15 mouse cellular contexts compared by ENCODE assay signal in the genomic region with DNA sequence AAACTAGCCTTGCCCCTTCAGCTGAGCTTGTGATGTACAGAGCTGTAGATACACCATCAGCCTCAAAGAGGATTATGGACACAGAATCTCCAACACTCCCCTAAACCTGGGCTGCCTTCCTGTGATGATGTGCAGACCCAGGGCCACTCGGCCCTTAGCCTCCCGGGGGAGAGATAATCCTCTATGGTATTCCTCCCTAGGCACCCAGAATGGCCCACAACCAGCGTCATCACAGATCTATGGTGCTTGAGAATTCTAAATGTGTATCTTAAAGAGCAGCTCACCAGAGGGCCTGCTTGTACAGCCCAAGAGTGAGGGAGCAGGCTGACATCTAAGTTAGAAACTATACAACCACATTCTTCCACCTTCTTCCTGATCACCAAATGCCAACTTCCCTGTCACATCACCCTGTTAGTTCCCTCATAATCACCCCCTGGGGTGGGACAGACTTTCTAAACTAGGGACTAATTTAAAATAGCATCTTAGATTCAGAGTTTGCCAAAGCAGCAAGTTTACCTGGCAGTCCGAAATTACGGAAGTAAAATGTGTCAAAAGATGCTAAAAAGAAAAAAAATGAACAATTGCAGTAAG. TPM values are rescaled to one million over a fixed set of nuclear protein-coding genes. Genes with fewer than 3 reads are reported as not detected.
DNase-seq lines count a peak whose midpoint lies in the region; ATAC-seq lines count a peak whose summit lies in the region.
"Had no signal": no experiment of that assay in that cellular context is flagged by ENCODE, and none has a peak within 500 bp of the region (broad histone marks: within the 10 kb centered on the region; RNA-seq: fewer than 3 reads in every experiment).

No protein-coding gene starts in this region.

- H3K9ac ChIP-seq in midbrain, embryonic 16.5 days (ENCODE audit: low read depth, low read length) = no peak overlapping the region
- no peak overlapping the region for H3K9ac ChIP-seq in embryonic facial prominence, embryonic 15.5 days
- peak overlapping the region; percentile 78 for H3K9ac ChIP-seq in limb, embryonic 11.5 days (ENCODE audit: low read length)
- no peak overlapping the region for H3K9ac ChIP-seq in stomach, embryonic 15.5 days
- H3K9ac ChIP-seq: forebrain, postnatal 0 days had no signal

- peak; percentile 27 for DNase-seq in midbrain, embryonic 10.5 days (ENCODE audit: low spot score)
- peak; percentile 32 for DNase-seq in limb, embryonic 11.5 days (ENCODE audit: low spot score)
- no peak for DNase-seq in gastrocnemius, adult 8-10 months (ENCODE audit: low spot score in 2 of 2)
- DNase-seq in cerebellum, postnatal 36 days = no peak
- DNase-seq: adrenal gland, postnatal 25 days; kidney, adult 8-10 months; right cerebral cortex, adult 18-20 months had no signal

- no peak overlapping the region for H3K4me3 ChIP-seq in midbrain, embryonic 10.5 days
- no peak overlapping the region for H3K4me3 ChIP-seq in midbrain, embryonic 16.5 days (ENCODE audit: low read depth, low read length)
- peak overlapping the region; percentile 13; the same call in 1 of the 2 replicates for H3K4me3 ChIP-seq in embryonic facial prominence, embryonic 15.5 days (replicated peaks)
- peak overlapping the region; percentile 85 for H3K4me3 ChIP-seq in limb, embryonic 11.5 days (ENCODE audit: low read depth, low read length)
- H3K4me3 ChIP-seq in stomach, embryonic 15.5 days (replicated peaks) = peak overlapping the region; percentile 17; the same call in 1 of the 2 replicates

- no peak overlapping the region for H3K4me2 ChIP-seq in midbrain, embryonic 16.5 days (ENCODE audit: low read length)
- H3K4me2 ChIP-seq in embryonic facial prominence, embryonic 15.5 days (replicated peaks) = peak overlapping the region; percentile 12; the same call in 1 of the 2 replicates
- H3K4me2 ChIP-seq in limb, embryonic 11.5 days (ENCODE audit: low read depth, severe bottlenecking) = peak overlapping the region; percentile 61
- H3K4me2 ChIP-seq in stomach, embryonic 15.5 days = peak overlapping the region; percentile 17; the same call in 1 of the 2 replicates

- H3K27me3 ChIP-seq in midbrain, embryonic 10.5 days (ENCODE audit: low read depth, poor library complexity, severe bottlenecking) = peaks cover 100% of the 10 kb centered on the region
- peaks cover 57% of the 10 kb centered on the region for H3K27me3 ChIP-seq in midbrain, embryonic 16.5 days (ENCODE audit: control insufficient read depth, insufficient read depth, low read depth, low read length)
- peaks cover 94% of the 10 kb centered on the region for H3K27me3 ChIP-seq in embryonic facial prominence, embryonic 15.5 days
- H3K27me3 ChIP-seq in limb, embryonic 11.5 days (ENCODE audit: control insufficient read depth, insufficient read depth, low read length) = peaks cover 5% of the 10 kb centered on the region
- peaks cover 44% of the 10 kb centered on the region for H3K27me3 ChIP-seq in stomach, embryonic 15.5 days (replicated peaks)

- ATAC-seq in midbrain, embryonic 16.5 days = no peak
- no peak for ATAC-seq in embryonic facial prominence, embryonic 15.5 days (ENCODE audit: insufficient number of reproducible peaks, low FRiP score, low TSS enrichment, low read depth)
- no peak for ATAC-seq in limb, embryonic 11.5 days (ENCODE audit: insufficient number of reproducible peaks, low FRiP score, low TSS enrichment, low read depth)
- ATAC-seq in stomach, embryonic 15.5 days (ENCODE audit: insufficient read depth, low FRiP score, low read depth) = no peak
- no peak for ATAC-seq in erythroid progenitor cell, adult 5-6 weeks (replicated peaks; ENCODE audit: low FRiP score, poor library complexity, severe bottlenecking)
- ATAC-seq: forebrain, postnatal 0 days had no signal

- H3K4me1 ChIP-seq in midbrain, embryonic 10.5 days = peaks cover 23% of the 10 kb centered on the region
- peaks cover 9% of the 10 kb centered on the region for H3K4me1 ChIP-seq in midbrain, embryonic 16.5 days (ENCODE audit: control insufficient read depth, insufficient read depth, low read length)
- H3K4me1 ChIP-seq in embryonic facial prominence, embryonic 15.5 days = peaks cover 17% of the 10 kb centered on the region
- H3K4me1 ChIP-seq in limb, embryonic 11.5 days (ENCODE audit: control insufficient read depth, insufficient read depth, low read length) = peaks cover under 1% of the 10 kb centered on the region; the same call in 1 of the 2 replicates
- H3K4me1 ChIP-seq in stomach, embryonic 15.5 days = 0 out of 2 replicates have a peak, but pooled peaks cover 7% of the 10 kb centered on the region

- no peaks in the 10 kb centered on the region for H3K9me3 ChIP-seq in midbrain, embryonic 10.5 days (replicated peaks)
- no peaks in the 10 kb centered on the region; the same call in 1 of the 2 replicates for H3K9me3 ChIP-seq in midbrain, embryonic 16.5 days (replicated peaks; ENCODE audit: control insufficient read depth, low read length, poor library complexity, severe bottlenecking)
- no peaks in the 10 kb centered on the region for H3K9me3 ChIP-seq in embryonic facial prominence, embryonic 15.5 days (replicated peaks)
- H3K9me3 ChIP-seq in limb, embryonic 11.5 days (ENCODE audit: control insufficient read depth, low read length) = no peaks in the 10 kb centered on the region
- H3K9me3 ChIP-seq in stomach, embryonic 15.5 days = no peaks in the 10 kb centered on the region

- H3K27ac ChIP-seq in midbrain, embryonic 10.5 days (replicated peaks) = no peak overlapping the region
- no peak overlapping the region for H3K27ac ChIP-seq in midbrain, embryonic 16.5 days (ENCODE audit: low read length)
- H3K27ac ChIP-seq in embryonic facial prominence, embryonic 15.5 days (replicated peaks) = no peak overlapping the region
- H3K27ac ChIP-seq in limb, embryonic 11.5 days (replicated peaks; ENCODE audit: low read depth, low read length) = no peak overlapping the region
- H3K27ac ChIP-seq in stomach, embryonic 15.5 days = peak overlapping the region; percentile 33; the same call in 1 of the 2 replicates

- H3K36me3 ChIP-seq in midbrain, embryonic 10.5 days = no peaks in the 10 kb centered on the region
- no peaks in the 10 kb centered on the region for H3K36me3 ChIP-seq in midbrain, embryonic 16.5 days (ENCODE audit: control insufficient read depth, insufficient read depth, low read length)
- H3K36me3 ChIP-seq in embryonic facial prominence, embryonic 15.5 days = no peaks in the 10 kb centered on the region
- H3K36me3 ChIP-seq in limb, embryonic 11.5 days (ENCODE audit: control insufficient read depth, insufficient read depth, low read length) = no peaks in the 10 kb centered on the region
- no peaks in the 10 kb centered on the region for H3K36me3 ChIP-seq in stomach, embryonic 15.5 days

- WGBS in midbrain, embryonic 10.5 days = 3% methylated on average over 5 of the region's 5 CpGs
- 2% methylated on average over 5 of the region's 5 CpGs for WGBS in midbrain, embryonic 16.5 days
- 3% methylated on average over 5 of the region's 5 CpGs for WGBS in embryonic facial prominence, embryonic 15.5 days
- 8% methylated on average over 5 of the region's 5 CpGs for WGBS in limb, embryonic 11.5 days
- WGBS in stomach, embryonic 15.5 days = 29% methylated on average over 5 of the region's 5 CpGs

RNA-seq across cellular contexts. Expression of gene Hand2, which starts 2.8 kb away (rescaled TPM):
- not detected in 2 replicates for polyA plus RNA-seq in midbrain, embryonic 10.5 days (2016; fragmentation: Nextera tagmentation; extraction: Ambion mirVana)
- not detected in 2 replicates for polyA plus RNA-seq in midbrain, embryonic 16.5 days (2015; fragmentation: Nextera tagmentation; extraction: Ambion mirVana)
- polyA plus RNA-seq in embryonic facial prominence, embryonic 15.5 days (2015; fragmentation: Nextera tagmentation; extraction: Ambion mirVana) = 2.3 and 3.8 TPM in 2 replicates
- 27.3 and 30.3 TPM in 2 replicates for polyA plus RNA-seq in limb, embryonic 11.5 days (2014; fragmentation: Nextera tagmentation; extraction: Ambion mirVana)
- 9.4 and 9.8 TPM in 2 replicates for polyA plus RNA-seq in stomach, embryonic 15.5 days (2015; fragmentation: Nextera tagmentation; extraction: Ambion mirVana)
- total RNA-seq in gastrocnemius, adult 8-10 months (2022) = under 1 TPM in 2 of 4 experiments, not detected in 2; 0.11 to 0.15 TPM
- not detected in 2 replicates for total RNA-seq in erythroid progenitor cell, adult 5-6 weeks (2015; ENCODE audit: low replicate concordance)
- total RNA-seq in erythroid progenitor cell, adult 5-6 weeks (2017; ENCODE audit: low replicate concordance) = not detected in 2 replicates
- total RNA-seq: forebrain, postnatal 0 days; granulocyte monocyte progenitor cell, adult 5-6 weeks; layer of hippocampus, adult 8-10 months; left cerebral cortex, postnatal 36 days had no signal
- polyA plus RNA-seq: forebrain, postnatal 0 days had no signal

Comparison
In these comparisons a context has a peak if more than half of its experiments do, and no peak if none do; other contexts are left out.
1. DNase-seq: peak in midbrain, embryonic 10.5 days (single experiment) and limb, embryonic 11.5 days (single experiment); none in gastrocnemius, adult 8-10 months (0 of 2) and cerebellum, postnatal 36 days (0 of 2).
2. H3K4me3 ChIP-seq: peak in embryonic facial prominence, embryonic 15.5 days (single experiment), limb, embryonic 11.5 days (single experiment) and stomach, embryonic 15.5 days (single experiment); none in midbrain, embryonic 10.5 days (single experiment) and midbrain, embryonic 16.5 days (single experiment).